Mouse (Mus musculus) heart, postnatal 10 days (tissue): Measurements from ENCODE around the gene Reck. TPM values are rescaled to one million over a fixed set of nuclear protein-coding genes. Genes with fewer than 3 reads are reported as not detected.

Source experiments
- DNase-seq, 2 experiments: peaks; one replicate each; pipeline ENCODE4 v3.0.0; 2021
- intact Hi-C: fragments of 180-260 bp; cut with DNase I; formaldehyde crosslinking; loops from one replicate; pipeline ENCODE4 v1.15.1; 2025
- total RNA-seq, 2 experiments: library from RNA; stranded (reverse); gene quantifications; 2 replicates each; pipeline ENCODE4 v1.2.3; 2021

Gene Reck
- total RNA-seq, 2 experiments from 2014 or later, result 12.3 to 12.8 TPM

- no peak for DNase-seq
- intact Hi-C loops, result no loop called here
Measured at GRCm38 (mm10) chr4:43988976-43989375, 113.6 kb downstream of the Reck start.

- no peak for DNase-seq
- intact Hi-C loops, result no loop called here
Measured at GRCm38 (mm10) chr4:43993072-43993471, 117.7 kb downstream of the Reck start.

- no peak for DNase-seq
- intact Hi-C loops, result no loop called here
Measured at GRCm38 (mm10) chr4:43994342-43994741, 119.0 kb downstream of the Reck start.

Other genes starting within 250 kb of the Reck start
- gene Npr2, start 243.6 kb upstream of the Reck start, total RNA-seq, result 10 to 100 TPM; 42.9 to 45.1 TPM
- gene Spag8, start 221.9 kb upstream of the Reck start, total RNA-seq, result under 1 TPM; 0.19 to 0.52 TPM
- 100 to 1,000 TPM; 110 to 112 TPM for gene Hint2, start 219.1 kb upstream of the Reck start, total RNA-seq
- gene Tmem8b, start 206.6 kb upstream of the Reck start, total RNA-seq, result 10 to 100 TPM; 15.0 to 15.2 TPM
- gene Fam221b, start 206.4 kb upstream of the Reck start, total RNA-seq, result under 1 TPM; 0.25 to 0.26 TPM
- gene Olfr70, start 174.7 kb upstream of the Reck start, total RNA-seq, result not detected
- gene Olfr71, start 165.3 kb upstream of the Reck start, total RNA-seq, result not detected
- gene Hrct1, start 148.3 kb upstream of the Reck start, total RNA-seq, result 1 to 10 TPM; 4.5 to 6.1 TPM
- 1 to 10 TPM; 4.2 to 5.1 TPM for gene Spaar, start 145.5 kb upstream of the Reck start, total RNA-seq
- not detected for gene Olfr159, start 104.5 kb upstream of the Reck start, total RNA-seq
- gene Olfr156, start 51.6 kb upstream of the Reck start, total RNA-seq, result not detected
- gene Olfr157, start 35.3 kb upstream of the Reck start, total RNA-seq, result not detected
- not detected for gene Olfr155, start 24.0 kb upstream of the Reck start, total RNA-seq
- 10 to 100 TPM; 16.4 to 18.1 TPM for gene Glipr2, start 81.9 kb downstream of the Reck start, total RNA-seq
- gene Ccin, start 108.0 kb downstream of the Reck start, total RNA-seq, result under 1 TPM; 0.12 to 0.22 TPM
- gene Clta, start 128.9 kb downstream of the Reck start, total RNA-seq, result 100 to 1,000 TPM; 101 to 104 TPM
- gene Gne, start 208.6 kb downstream of the Reck start, total RNA-seq, result 10 to 100 TPM; 33.7 to 38.5 TPM